Mouse (Mus musculus) kidney, adult 2 months (tissue): ENCODE results near the gene Gm45716. TPM values are rescaled to one million over a fixed set of nuclear protein-coding genes. Genes with fewer than 3 reads are reported as not detected.

Source experiments
- DNase-seq: peaks from one replicate; pipeline ENCODE4 v3.0.0; 2021
- H3K27ac ChIP-seq: fragments of 200-500 bp; 2 replicates; pipeline ENCODE4 v1.5.1; 2012; ENCODE audit warnings: low read depth, low read length, control low read depth, inconsistent platforms; ENCODE audit not compliant: insufficient read depth
- H3K27me3 ChIP-seq: fragments of 200-500 bp; replicated peaks from 2 replicates; pipeline ENCODE4 v1.6.1; 2012; ENCODE audit warnings: mild to moderate bottlenecking, moderate library complexity, low read length, inconsistent platforms; ENCODE audit not compliant: control insufficient read depth, insufficient read depth
- H3K36me3 ChIP-seq: fragments of 200-500 bp; 2 replicates; pipeline ENCODE4 v1.6.1; 2012; ENCODE audit warnings: mild to moderate bottlenecking, moderate library complexity, low read length, inconsistent platforms; ENCODE audit not compliant: control insufficient read depth, insufficient read depth
- H3K4me1 ChIP-seq: fragments of 200-500 bp; 2 replicates; pipeline ENCODE4 v1.6.1; 2011; ENCODE audit warnings: low read length; ENCODE audit not compliant: control insufficient read depth, insufficient read depth
- H3K4me3 ChIP-seq: fragments of 200-500 bp; 2 replicates; pipeline ENCODE4 v1.5.1; 2011; ENCODE audit warnings: mild to moderate bottlenecking, low read depth, low read length, control low read depth; ENCODE audit not compliant: insufficient read depth
- CTCF ChIP-seq: fragments of 200-500 bp; conservative IDR thresholded peaks from 2 replicates; pipeline ENCODE4 v1.5.1; 2011; ENCODE audit warnings: low read depth, mild to moderate bottlenecking, control low read depth, low read length, moderate library complexity, mixed read lengths; ENCODE audit not compliant: insufficient read depth, insufficient read length
- POLR2A ChIP-seq: fragments of 200-500 bp; IDR thresholded peaks from one replicate; pipeline ENCODE4 v1.6.1; 2011; ENCODE audit warnings: low read depth, low read length, control low read depth
- WGBS: fragments of 180-500 bp; shearing (Covaris S2); methylation state at CpG from one replicate; pipeline ENCODE4 v1.1.7; 2018; 5-methylcytosine and 5-hydroxymethylcytosine counted together
- polyA plus RNA-seq: library from polyadenylated mRNA; depleted of rRNA; stranded (reverse); fragments of >200 nt; gene quantifications from 2 replicates; pipeline ENCODE4 v1.2.3, GENCODE M21; 2012; rRNA removed

Gene Gm45716
- polyA plus RNA-seq, 1 experiment, result 2.5 TPM

DNA sequence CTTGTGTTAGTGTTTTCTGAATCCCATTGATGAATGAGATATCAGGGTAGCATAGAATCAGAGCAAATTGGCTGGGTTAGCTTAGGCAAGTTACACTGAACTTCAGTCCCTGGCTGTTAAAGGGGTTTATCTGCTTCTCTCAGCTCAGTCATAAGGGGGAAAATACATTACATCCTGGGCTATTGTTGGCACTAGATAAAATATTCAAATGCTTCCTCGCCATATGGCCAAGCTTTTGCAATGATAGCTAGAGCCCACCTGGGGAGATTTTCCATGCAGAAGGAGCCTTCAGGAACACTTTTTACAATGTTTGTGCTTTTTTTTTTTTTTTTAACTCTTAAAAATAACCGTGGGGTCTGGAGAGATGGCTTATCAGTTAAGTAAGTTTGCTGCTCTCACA is 96.6 kb downstream of the Gm45716 start:
- no peaks in the 10 kb centered on the region for H3K36me3 ChIP-seq
- no peak for DNase-seq
- TF ChIP-seq POLR2A, result no peak
- no peaks in the 10 kb centered on the region for H3K27me3 ChIP-seq
- no peak overlapping the region for H3K4me3 ChIP-seq
- WGBS, result 65% methylated on average over 2 of the region's 2 CpGs
- no peak overlapping the region for H3K27ac ChIP-seq
- H3K4me1 ChIP-seq, result no peaks in the 10 kb centered on the region

DNA sequence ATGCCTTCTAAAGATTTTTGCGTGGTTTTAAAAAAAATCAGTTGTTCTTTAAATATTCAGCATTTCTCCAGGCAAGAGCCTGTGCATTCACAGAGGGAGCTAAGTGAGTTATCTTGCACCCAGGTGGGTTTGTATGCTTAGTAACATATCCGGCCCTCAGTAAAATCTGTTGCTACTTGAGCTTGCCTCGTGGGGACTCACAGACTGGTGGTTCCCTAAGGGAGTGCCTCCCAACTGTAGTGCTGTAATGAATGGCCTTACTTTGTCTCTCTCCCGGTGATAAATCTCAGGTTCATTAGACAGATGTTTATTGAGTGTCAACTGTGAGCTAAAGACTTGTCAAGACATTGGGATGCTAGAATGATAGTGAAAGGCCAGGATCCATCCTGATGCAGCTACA is 97.1 kb downstream of the Gm45716 start:
- DNase-seq, result no peak
- no peaks in the 10 kb centered on the region for H3K36me3 ChIP-seq
- TF ChIP-seq POLR2A (no peak), CTCF (no peak)
- no peaks in the 10 kb centered on the region for H3K27me3 ChIP-seq
- WGBS, result 53% methylated on average over 4 of the region's 4 CpGs
- H3K4me1 ChIP-seq, result no peaks in the 10 kb centered on the region
- no peak overlapping the region for H3K4me3 ChIP-seq
- no peak overlapping the region for H3K27ac ChIP-seq

DNA sequence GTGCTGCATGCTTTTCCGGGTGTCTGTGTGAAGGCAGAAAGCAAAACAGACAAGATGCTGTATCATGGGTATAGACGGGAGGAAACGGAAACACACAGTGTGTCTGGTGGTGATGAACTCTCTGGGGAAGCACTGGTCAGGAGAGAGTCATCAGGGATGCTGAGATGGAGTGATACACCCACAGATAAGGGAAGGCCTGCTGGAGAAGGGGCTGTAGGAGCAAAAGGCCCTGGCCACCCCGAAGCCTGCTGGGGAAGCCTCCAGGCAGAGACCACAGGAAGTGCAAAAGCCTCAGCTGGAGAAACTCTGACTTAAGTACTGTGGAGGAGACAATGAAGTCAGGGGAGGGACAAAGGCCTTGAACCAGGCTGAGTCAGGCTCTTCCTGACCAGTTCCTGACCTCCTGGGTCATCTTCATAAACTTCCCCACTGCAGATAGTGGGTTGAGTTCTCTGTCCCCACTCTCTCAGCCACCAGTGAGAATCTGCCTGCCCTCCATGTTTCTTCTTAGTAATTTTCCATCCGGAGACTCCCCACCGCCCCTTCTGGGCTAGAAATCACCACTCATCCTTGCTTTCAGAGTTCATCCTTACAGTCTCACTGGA is 99.2 kb downstream of the Gm45716 start:
- Histone ChIP-seq H3K4me3 (no peak overlapping the region), H3K27ac (no peak overlapping the region), H3K4me1 (no peaks in the 10 kb centered on the region), H3K27me3 (no peaks in the 10 kb centered on the region), H3K36me3 (no peaks in the 10 kb centered on the region)
- DNase-seq, result peak; percentile 11
- TF ChIP-seq POLR2A (no peak), CTCF (no peak)
- WGBS, result 83% methylated on average over 6 of the region's 6 CpGs

DNA sequence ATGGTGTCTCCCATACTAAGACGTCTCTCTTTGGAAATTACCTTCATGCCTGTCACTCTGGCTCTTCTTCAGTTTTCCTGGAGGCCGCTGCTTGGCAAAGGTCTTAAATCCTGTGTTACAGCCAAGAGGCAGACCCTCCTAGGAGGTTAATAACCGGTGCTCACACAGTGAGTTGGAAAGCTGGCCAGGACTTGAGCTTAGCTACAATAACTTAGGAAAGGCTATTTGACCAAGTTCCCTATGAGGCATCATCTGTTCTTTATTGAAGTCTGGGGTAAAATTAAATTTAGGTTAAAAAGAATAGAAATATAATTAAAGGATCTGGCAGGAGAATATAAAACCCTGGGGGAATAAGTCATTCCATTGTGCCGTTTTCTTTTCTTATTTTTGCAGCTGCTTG is 103.7 kb downstream of the Gm45716 start:
- no peak for TF ChIP-seq CTCF
- no peak for TF ChIP-seq POLR2A
- WGBS, result 72% methylated on average over 4 of the region's 4 CpGs
- Histone ChIP-seq H3K4me3 (no peak overlapping the region), H3K36me3 (no peaks in the 10 kb centered on the region), H3K4me1 (no peaks in the 10 kb centered on the region), H3K27ac (no peak overlapping the region), H3K27me3 (no peaks in the 10 kb centered on the region)
- DNase-seq, result no peak

DNA sequence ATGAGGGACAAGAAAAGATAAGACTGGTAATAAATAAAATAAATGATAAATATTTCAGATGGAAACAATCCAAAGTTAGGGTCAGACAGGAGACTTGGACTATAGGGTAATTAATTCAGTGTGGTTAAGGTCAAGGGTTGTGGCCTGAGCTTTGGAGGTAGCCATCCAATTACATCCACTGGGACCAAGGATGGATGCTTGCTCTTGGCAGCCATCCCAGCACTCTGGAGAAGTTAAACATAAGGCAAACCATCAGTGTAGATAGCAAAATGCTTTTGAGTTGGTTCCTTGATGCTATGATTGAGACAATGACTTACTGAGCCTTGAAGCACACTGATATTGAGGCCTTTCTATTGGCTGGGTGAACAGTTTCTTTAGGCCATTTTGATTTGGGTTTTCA is 105.3 kb downstream of the Gm45716 start:
- DNase-seq, result peak; percentile 40
- Histone ChIP-seq H3K4me1 (no peaks in the 10 kb centered on the region), H3K4me3 (no peak overlapping the region), H3K36me3 (no peaks in the 10 kb centered on the region), H3K27ac (no peak overlapping the region), H3K27me3 (no peaks in the 10 kb centered on the region)
- TF ChIP-seq CTCF (no peak), POLR2A (no peak)

DNA sequence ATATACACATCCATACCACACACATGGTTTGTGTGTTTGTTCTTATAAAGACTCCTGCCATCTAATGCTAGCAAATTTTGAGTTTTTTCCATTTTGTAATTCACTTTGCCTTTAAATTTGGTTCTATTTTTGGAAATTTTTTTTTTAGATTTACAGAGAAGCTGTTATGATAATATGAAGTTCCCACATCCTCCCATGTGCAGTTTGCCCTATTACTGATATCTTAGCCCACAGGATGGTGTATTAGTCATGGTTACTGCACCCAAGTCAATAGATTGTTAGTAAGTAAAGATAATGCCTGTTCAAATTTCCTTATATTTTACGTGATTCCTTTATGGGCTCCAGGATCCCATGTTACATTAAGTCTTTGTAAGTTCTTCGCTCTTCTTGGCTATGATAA is 107.1 kb downstream of the Gm45716 start:
- 90% methylated on average over 2 of the region's 2 CpGs for WGBS
- H3K4me1 ChIP-seq, result no peaks in the 10 kb centered on the region
- no peak overlapping the region for H3K4me3 ChIP-seq
- no peak overlapping the region for H3K27ac ChIP-seq
- H3K27me3 ChIP-seq, result no peaks in the 10 kb centered on the region
- TF ChIP-seq CTCF (no peak), POLR2A (no peak)
- no peak for DNase-seq
- no peaks in the 10 kb centered on the region for H3K36me3 ChIP-seq

Other genes with a start within 250 kb of the Gm45716 start
- 8.7 and 12.3 TPM in 2 replicates for gene Pctp, start 184.8 kb upstream of the Gm45716 start, polyA plus RNA-seq
- gene Tmem100, start 157.3 kb upstream of the Gm45716 start, polyA plus RNA-seq, result 1.5 and 1.8 TPM in 2 replicates
- gene Mmd, start 61.8 kb downstream of the Gm45716 start, polyA plus RNA-seq, result 27.6 and 29.1 TPM in 2 replicates
- gene Hlf, start 203.2 kb downstream of the Gm45716 start, polyA plus RNA-seq, result 36.5 and 39.7 TPM in 2 replicates